Mouse (Mus musculus) brown adipose tissue, adult 24 weeks (tissue): ENCODE results near the gene Pon1. TPM values are rescaled to one million over a fixed set of nuclear protein-coding genes. Genes with fewer than 3 reads are reported as not detected.

Experiments
- H3K27ac ChIP-seq: fragments of 200-500 bp; replicated peaks from 2 replicates; pipeline ENCODE4 v1.5.1; 2012; ENCODE audit warnings: low read depth, mild to moderate bottlenecking, low read length
- H3K4me1 ChIP-seq: fragments of 200-500 bp; 2 replicates; pipeline ENCODE4 v1.6.1; 2012; ENCODE audit warnings: low read length, mixed read lengths; ENCODE audit not compliant: control insufficient read depth, insufficient read depth, insufficient read length
- H3K4me3 ChIP-seq: fragments of 200-500 bp; 2 replicates; pipeline ENCODE4 v1.5.1; 2012; ENCODE audit warnings: low read depth, mild to moderate bottlenecking, low read length, moderate library complexity; ENCODE audit not compliant: insufficient read depth
- polyA plus RNA-seq: library from polyadenylated mRNA; stranded (reverse); fragments of >200 nt; gene quantifications from 2 replicates; pipeline ENCODE4 v1.2.4, GENCODE M21; 2012; ENCODE audit not compliant: missing spikeins, insufficient read depth, insufficient read length

Pon1 gene
- polyA plus RNA-seq, 1 experiment = 32.6 TPM

DNA sequence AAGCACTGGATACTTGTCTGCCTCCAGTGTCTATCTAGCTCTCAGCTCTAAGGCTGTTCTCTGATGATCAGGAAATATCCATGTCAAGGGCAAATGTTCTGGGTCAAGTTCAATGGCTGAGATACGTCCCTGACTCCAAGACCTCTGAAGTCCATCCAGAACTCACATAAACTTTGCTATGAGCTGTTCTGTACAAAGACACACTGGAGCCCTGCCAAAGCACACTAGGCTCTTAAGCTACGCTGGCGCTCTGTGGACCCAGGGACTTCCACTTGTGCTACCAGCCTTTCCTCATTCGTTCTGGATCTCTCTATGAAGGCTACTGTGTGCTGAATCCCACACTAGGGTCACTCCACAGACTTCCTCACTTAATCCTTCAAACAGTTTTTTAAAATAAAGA is 4.2 kb downstream of the Pon1 start:
- Histone ChIP-seq H3K27ac (no peak overlapping the region), H3K4me3 (no peak overlapping the region), H3K4me1 (peaks cover 2% of the 10 kb centered on the region; the same call in 1 of the 2 replicates)

DNA sequence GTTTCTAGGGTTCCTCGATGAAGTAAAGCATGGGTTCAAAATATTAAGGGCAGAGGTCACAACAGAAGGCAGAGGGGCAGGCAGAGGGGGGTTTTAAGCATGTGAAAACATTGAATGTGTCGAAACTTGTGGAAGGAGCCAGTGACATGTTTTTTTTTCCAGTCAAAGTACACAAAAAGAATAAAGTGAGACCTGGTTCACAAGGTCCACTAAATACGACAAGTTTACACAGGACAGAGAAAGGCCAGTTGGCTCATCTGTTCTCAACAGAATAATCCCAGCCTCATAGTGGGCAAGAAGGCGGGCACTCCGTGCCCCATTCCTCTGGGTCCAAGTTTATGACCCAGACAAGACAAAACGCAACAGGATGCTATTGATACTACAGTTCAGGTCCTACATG is 4.8 kb downstream of the Pon1 start:
- Histone ChIP-seq H3K27ac (no peak overlapping the region), H3K4me3 (no peak overlapping the region)

DNA sequence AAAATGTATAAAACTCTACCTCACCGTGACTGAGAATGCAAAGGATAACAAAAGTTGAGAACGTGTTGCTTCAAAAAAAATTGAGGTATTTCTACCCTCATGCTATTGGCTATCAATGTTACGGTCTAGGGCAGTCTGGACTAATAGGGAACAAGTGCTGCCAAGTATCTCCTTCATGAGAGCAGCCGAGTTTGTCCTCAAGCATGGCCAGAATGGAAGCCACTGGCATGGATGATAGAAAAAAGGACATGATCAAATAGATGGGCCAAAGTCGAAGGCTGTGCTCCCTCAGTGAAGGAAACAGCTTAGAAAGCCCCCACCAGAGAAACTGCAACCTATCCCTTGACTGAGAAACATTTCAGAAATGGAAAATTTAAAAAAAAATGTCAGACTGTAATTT is 5.7 kb downstream of the Pon1 start:
- no peak overlapping the region for H3K4me3 ChIP-seq
- H3K4me1 ChIP-seq = no peaks in the 10 kb centered on the region; the same call in 1 of the 2 replicates
- H3K27ac ChIP-seq = no peak overlapping the region

More for the DNA sequence above, 4.8 kb downstream of the Pon1 start:
- peaks cover 2% of the 10 kb centered on the region; the same call in 1 of the 2 replicates for H3K4me1 ChIP-seq

DNA sequence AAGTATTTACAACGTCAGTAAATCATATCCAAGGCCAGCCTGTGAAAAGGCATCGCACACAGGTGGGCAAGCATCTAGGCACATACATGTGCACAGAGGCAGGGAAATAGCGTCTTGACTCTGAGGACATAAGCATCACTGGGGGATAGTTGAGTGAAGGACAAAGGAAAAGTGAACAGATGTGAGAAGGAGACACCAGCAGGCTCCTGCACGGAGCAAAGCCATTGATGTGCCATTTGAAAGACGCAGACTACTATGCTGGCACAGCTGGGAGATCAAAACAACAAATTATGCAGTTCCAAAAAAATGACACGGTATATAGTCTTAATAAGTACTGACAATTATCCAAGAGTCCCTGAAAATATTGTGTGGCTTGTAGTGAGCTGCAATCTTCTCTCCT is 6.2 kb downstream of the Pon1 start:
- no peak overlapping the region for H3K4me3 ChIP-seq
- no peaks in the 10 kb centered on the region; the same call in 1 of the 2 replicates for H3K4me1 ChIP-seq
- no peak overlapping the region for H3K27ac ChIP-seq

DNA sequence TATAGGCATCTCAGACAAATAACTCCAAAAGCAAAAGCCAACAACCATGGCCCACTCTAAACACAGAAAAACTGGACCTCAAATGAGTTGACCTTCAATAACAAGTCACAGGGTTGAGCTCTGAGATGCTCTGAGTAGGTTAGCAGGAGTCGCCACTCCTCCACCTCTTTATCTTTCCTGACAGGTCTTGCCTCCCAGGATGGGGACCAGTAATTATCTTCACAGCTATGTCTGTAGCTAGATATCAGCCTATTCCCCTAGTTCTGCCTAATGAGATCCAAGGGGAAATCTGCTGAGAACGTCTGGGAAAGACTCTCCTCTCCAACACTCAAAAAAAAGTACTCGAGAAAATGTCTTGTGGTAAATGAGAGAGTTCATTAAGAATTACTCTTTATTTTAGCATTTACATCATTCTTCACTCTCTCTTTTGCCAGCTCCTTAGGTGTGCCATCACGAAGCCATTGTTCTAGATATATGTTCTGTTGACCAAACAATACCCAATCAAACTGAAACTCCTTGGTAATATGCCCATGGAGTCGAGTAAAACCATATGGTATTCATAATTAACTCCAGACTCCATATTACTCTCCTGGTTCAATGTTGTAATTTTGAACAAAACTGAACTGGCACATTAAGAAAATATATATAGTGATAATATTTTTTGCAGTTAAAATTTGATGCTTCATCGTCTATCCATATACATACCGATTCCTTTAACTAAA is 7.4 kb downstream of the Pon1 start:
- H3K27ac ChIP-seq = no peak overlapping the region
- H3K4me1 ChIP-seq = no peaks in the 10 kb centered on the region; the same call in 1 of the 2 replicates
- H3K4me3 ChIP-seq = no peak overlapping the region

DNA sequence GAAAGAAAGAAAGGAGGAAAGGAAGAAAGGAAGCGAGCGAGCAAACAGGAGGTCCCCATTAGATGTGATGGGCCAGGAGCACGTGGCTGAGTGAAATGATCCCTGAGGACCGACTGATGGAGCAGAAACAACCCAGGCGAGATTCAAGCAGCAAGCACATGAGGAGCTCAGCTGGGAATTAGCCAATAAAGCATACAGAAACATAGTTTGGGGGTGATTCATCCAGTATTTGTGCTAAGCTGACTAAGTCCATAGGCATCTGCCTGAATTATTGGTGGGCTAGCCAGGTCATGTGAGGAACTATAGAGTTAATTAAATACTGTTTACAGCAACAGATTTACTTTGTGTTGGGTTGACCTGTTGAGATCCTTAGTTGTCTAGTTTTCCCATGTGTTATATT is 13.1 kb downstream of the Pon1 start:
- no peak overlapping the region for H3K4me3 ChIP-seq
- no peak overlapping the region for H3K27ac ChIP-seq
- H3K4me1 ChIP-seq = no peaks in the 10 kb centered on the region

DNA sequence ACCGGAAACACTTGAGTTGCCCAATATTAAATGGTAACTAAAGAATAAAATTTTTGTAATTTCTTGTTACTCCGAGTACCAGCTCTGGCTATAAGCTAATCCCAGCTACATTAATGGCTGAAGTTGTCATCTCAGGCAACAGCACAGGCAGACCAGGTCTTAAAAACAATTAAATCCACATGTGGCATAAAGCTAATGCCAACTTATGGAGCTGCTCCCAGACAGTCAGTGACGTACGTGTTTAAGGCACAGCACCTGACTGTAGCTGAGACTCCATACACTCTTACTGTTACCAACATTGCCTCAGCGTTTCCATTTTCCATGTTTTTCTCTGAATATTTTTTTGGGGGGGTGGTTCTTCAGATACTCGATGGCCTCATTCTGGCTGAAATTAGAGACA is 14.6 kb downstream of the Pon1 start:
- Histone ChIP-seq H3K4me1 (no peaks in the 10 kb centered on the region), H3K4me3 (no peak overlapping the region), H3K27ac (no peak overlapping the region)

DNA sequence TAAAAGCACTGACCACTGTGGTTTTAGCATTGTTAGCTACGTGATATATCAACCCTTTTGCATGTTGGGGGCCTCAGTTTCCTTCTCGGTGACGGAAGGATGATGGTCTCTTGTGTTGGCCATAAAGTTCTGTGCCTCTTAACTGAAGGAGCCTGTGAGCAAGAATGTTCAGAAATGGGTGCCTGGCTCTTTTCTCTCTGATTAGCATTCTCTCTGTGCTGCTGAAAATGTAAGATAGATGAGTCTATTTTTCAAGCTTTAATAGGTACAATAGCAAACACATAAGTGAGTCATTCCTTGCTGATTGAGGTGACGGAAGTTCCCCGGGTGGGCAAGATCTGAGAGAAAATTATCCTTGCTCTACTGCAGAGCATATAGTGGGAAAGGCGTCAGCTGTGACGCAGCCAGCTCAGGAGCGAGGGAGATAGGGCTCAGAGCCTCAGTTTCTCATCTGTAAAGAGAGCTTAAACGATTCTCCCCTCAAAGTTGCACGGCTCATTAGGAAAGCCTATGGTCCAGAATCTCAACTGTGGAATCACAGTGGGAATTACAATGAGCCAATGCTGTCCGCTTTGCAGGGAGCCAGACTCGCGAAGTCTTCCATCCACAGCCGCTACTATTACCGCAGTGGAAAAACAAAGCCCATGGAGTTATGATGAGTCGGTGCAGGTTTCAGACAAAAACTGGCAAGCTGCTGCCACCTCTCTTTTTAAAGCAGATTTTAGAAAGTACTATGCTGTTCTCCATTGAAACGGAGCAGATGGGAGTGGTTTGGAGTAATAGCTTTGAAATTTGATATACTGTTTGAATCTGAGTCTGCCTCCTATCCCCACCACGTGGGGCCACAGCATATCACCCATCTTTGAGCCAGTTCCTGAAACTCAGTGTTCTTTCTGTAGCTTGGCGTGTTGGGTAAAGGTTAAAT is 15.5 kb downstream of the Pon1 start:
- Histone ChIP-seq H3K27ac (no peak overlapping the region; the same call in 1 of the 2 replicates), H3K4me3 (peak overlapping the region; percentile 31; the same call in 1 of the 2 replicates), H3K4me1 (no peaks in the 10 kb centered on the region)

DNA sequence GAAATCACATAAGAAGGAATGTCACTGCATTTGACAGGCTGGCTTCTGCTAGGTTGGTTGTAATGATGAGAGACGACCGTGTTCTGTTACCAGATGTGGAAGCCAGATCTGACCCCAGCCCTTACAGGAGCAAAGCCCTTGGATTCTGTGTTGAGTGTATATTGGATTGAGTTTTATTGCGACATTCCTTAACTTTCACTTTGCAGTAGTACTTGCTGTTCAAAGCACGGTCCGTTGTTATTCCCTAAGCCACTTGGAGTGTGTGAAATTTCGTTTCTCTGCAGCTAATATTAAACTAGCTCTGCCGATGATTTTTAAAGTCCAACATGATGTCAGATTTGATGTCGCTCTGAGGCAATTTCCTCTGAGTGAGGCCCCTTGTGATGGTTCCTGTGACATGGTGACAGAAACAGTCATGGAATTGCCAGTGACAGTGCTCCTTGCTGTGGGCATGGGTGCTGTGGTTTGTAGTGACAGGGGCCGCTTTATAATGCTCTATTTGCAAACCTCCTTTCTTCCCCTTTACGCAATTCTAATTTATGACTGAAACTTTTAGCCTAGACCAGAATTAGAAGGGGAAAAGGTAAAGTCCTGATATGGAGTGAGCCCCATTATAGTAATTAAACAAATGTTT is 19.4 kb downstream of the Pon1 start:
- no peaks in the 10 kb centered on the region for H3K4me1 ChIP-seq
- no peak overlapping the region for H3K4me3 ChIP-seq
- H3K27ac ChIP-seq = no peak overlapping the region

DNA sequence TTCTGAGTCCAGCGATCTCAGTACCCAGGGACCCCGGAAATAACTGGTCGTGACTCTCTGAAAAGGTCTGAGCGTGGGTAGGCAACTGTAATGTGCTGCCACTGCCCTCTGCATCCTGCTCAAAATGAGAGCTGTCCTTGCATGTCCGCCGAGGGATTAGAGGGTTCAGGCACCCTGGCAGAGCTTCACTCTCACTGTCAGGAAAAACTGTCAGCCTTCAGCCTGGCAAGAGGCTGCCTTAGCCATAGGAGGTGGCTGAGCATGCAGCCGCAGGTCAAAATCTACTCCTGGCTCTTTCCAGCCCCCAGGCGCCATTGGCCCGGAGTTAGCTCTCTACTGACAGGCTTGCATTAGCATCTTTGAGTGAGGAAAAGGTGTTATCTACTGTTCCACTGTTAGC is 21.2 kb downstream of the Pon1 start:
- Histone ChIP-seq H3K4me1 (0 out of 2 replicates have a peak, but pooled peaks cover 2% of the 10 kb centered on the region), H3K4me3 (no peak overlapping the region), H3K27ac (no peak overlapping the region)

DNA sequence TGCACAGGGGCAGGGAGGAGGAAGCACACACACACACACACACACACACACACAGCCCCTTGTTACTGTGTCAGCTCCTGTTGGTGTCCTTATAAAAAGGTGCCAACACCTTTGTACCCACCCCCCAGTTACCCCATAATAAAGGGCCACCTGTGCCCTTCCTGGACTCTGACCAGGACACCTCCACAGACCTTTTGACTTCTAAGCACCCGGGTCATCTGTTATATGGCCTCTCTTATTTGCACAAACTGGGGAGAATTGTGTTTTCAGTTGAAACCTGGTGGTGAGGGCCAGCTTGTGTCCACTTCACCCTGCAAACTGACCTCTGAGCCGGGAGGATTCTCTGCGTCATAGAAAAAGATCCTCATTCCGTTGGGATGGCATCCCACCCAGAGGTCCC is 22.3 kb downstream of the Pon1 start:
- 0 out of 2 replicates have a peak, but pooled peaks cover 5% of the 10 kb centered on the region for H3K4me1 ChIP-seq
- no peak overlapping the region for H3K4me3 ChIP-seq
- no peak overlapping the region for H3K27ac ChIP-seq

DNA sequence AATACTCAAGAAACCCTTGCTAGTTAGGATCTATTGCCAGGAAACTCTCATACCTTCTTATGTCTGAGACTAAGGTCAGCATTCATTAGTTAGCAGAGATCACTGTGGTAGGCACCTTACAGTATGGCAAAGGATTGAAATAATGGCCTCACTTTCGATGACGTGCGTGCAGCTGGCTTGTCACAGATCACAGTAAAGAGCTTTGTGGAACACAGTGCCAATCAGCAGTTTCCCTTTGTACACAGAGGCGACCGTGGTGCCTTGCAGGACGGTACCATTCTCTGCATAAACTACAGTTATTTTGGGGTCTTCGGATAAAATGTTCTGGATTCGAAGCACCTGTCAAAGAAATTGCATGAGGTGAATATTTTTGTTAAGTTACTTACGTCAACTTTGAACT is 25.6 kb downstream of the Pon1 start:
- no peak overlapping the region for H3K27ac ChIP-seq
- H3K4me3 ChIP-seq = no peak overlapping the region
- peaks cover 7% of the 10 kb centered on the region for H3K4me1 ChIP-seq

DNA sequence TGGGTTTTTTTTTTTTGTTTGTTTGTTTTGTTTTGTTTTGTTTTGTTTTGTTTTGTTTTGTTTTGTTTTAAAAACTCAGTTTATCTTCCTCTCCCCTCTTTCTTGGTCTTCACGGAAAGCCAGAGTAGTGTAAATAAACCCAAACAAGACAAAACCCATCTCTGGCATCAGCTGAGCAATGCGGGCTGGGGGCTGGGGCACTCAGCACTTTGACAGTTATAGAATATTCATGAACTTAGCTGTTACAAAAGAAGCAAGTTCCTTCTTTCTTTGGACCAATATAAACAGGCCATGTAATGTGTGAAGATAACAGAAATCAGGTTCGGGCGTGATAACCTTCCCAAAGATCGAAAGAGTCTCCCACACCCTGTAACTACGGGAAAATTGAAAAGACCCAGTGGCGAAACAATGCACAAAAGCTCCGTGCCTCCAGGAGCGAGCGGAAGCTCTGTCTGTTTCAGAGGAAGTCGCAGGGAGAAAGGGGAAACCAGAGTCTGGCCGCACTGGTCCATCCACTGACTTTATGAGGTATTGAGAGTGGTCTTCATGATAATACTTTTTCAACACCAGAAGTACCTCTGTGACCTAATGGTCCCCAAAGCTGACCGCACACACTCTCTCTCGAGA is 26.6 kb downstream of the Pon1 start:
- Histone ChIP-seq H3K4me3 (peak overlapping the region; percentile 27), H3K4me1 (peaks cover 7% of the 10 kb centered on the region), H3K27ac (no peak overlapping the region)

DNA sequence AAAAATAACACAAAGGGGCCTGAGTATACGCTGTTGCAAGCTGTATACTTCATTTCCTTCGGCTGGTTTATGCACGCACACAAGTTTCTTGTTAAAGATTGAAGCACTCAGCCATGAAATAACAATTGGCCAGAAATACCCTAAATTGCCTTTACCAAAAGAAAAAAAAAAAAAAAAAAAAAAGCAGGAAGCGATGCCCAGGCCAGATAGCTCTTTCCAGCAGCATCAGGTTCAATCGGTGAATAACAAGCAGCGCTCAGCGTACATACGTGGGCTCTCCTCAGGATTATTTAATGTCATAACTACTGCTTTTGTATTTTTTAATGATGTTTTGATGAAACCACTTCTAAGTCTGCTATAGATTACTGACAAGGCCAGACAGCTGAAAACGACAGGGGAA is 28.9 kb downstream of the Pon1 start:
- Histone ChIP-seq H3K4me3 (no peak overlapping the region), H3K4me1 (peaks cover 7% of the 10 kb centered on the region), H3K27ac (no peak overlapping the region)
